Mouse (Mus musculus) lung, postnatal 0 days (tissue): Measurements from ENCODE around the gene Urgcp. TPM values are rescaled to one million over a fixed set of nuclear protein-coding genes. Genes with fewer than 3 reads are reported as not detected.

Experiments
- ATAC-seq: fragments of 200-750 bp; cut with Nextera tagmentation; 2 replicates; pipeline ENCODE4 v1.8.0; 2017; ENCODE audit warnings: moderate library complexity
- DNase-seq: peaks from one replicate; pipeline ENCODE4 v3.0.0-alpha.2; 2016; ENCODE audit warnings: low spot score
- H3K27ac ChIP-seq: fragments of 300-500 bp; sonication (generic); 2 replicates; pipeline ENCODE4 v1.5.1; 2014; ENCODE audit warnings: antibody characterized with exemption, mild to moderate bottlenecking, low read length, mixed read lengths
- H3K27me3 ChIP-seq: fragments of 300-500 bp; sonication (generic); replicated peaks from 2 replicates; pipeline ENCODE4 v1.6.1; 2014; ENCODE audit warnings: low read length, mixed read lengths; ENCODE audit not compliant: insufficient read depth
- H3K36me3 ChIP-seq: fragments of 300-500 bp; sonication (generic); 2 replicates; pipeline ENCODE4 v1.6.1; 2014; ENCODE audit warnings: low read length, mixed read lengths; ENCODE audit not compliant: insufficient read depth
- H3K4me1 ChIP-seq: fragments of 300-500 bp; sonication (generic); 2 replicates; pipeline ENCODE4 v1.6.1; 2014; ENCODE audit warnings: antibody characterized with exemption, low read depth, low read length, mixed read lengths; ENCODE audit not compliant: insufficient read depth
- H3K4me2 ChIP-seq: fragments of 300-500 bp; sonication (generic); replicated peaks from 2 replicates; pipeline ENCODE4 v1.6.1; 2014; ENCODE audit warnings: low read depth, mild to moderate bottlenecking, low read length, moderate library complexity, mixed read lengths
- H3K4me3 ChIP-seq: fragments of 300-500 bp; sonication (generic); 2 replicates; pipeline ENCODE4 v1.5.1; 2014; ENCODE audit warnings: low read depth, low read length
- H3K9ac ChIP-seq: fragments of 300-500 bp; sonication (generic); replicated peaks from 2 replicates; pipeline ENCODE4 v1.6.1; 2014; ENCODE audit warnings: low read depth, mild to moderate bottlenecking
- H3K9me3 ChIP-seq: fragments of 300-500 bp; sonication (generic); 2 replicates; pipeline ENCODE4 v1.6.1; 2016; ENCODE audit warnings: low read length, mixed read lengths
- CTCF ChIP-seq: IDR thresholded peaks from 2 replicates; pipeline ENCODE4 v1.5.1; 2016; ENCODE audit warnings: antibody characterized with exemption, mild to moderate bottlenecking
- EP300 ChIP-seq: IDR thresholded peaks from 2 replicates; pipeline ENCODE4 v1.6.1; 2016; ENCODE audit warnings: antibody characterized with exemption, mild to moderate bottlenecking, control low read depth
- WGBS: fragments of 180-500 bp; shearing (Covaris S2); extraction: QIAGEN DNeasy Blood & Tissue Kit; methylation state at CpG from one replicate; pipeline ENCODE4 v1.1.7; 2014; 5-methylcytosine and 5-hydroxymethylcytosine counted together
- polyA plus RNA-seq: library from polyadenylated mRNA; unstranded; fragments of >200 nt; fragmentation: Nextera tagmentation; extraction: Ambion mirVana; gene quantifications from 2 replicates; pipeline ENCODE4 v1.2.1, GENCODE M21; 2015

Gene Urgcp
- polyA plus RNA-seq, 1 experiment from 2014 or later = 18.3 TPM

DNA sequence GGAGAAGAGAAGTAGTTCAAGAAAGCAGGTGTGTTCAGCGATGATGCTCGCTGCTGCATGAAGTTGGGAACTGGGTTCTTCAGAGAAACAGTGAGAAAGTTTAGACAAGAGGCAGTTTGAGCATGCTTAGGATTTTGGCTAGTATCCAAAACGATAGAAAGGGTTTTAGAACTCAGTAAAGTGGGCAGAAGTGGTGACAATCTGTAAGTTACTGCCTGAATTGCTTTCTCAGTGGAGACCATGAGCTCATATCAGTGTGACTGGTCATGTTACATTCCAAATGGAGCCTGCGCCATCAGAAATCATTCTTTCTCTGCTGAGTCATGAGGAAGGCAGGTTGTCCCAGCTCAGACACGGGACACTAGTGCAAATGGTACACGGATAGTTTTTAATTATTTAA lies 3.8 kb upstream of the Urgcp start:
- WGBS = 53% methylated on average over 6 of the region's 6 CpGs
- ATAC-seq = no peak

GRCm38 (mm10) chr11:5762633-5762982 lies 432 bp upstream of the Urgcp start:
- TF ChIP-seq EP300 = no peak
- Histone ChIP-seq H3K9ac (no peak overlapping the region), H3K4me3 (peak overlapping the region; percentile 70), H3K36me3 (no peaks in the 10 kb centered on the region), H3K27me3 (no peaks in the 10 kb centered on the region), H3K4me2 (peak overlapping the region; percentile 76), H3K27ac (peak overlapping the region; percentile 96; the same call in 1 of the 2 replicates), H3K9me3 (no peaks in the 10 kb centered on the region), H3K4me1 (peaks cover 4% of the 10 kb centered on the region; the same call in 1 of the 2 replicates)
- DNase-seq (peak; percentile 8), ATAC-seq (no peak)
- WGBS = 17% methylated on average over 6 of the region's 6 CpGs

More for the DNA sequence above, 3.8 kb upstream of the Urgcp start:
- no peaks in the 10 kb centered on the region for H3K4me1 ChIP-seq
- no peak overlapping the region for H3K4me2 ChIP-seq
- no peak for TF ChIP-seq CTCF
- peak; percentile 51; the same call in 1 of the 2 replicates for TF ChIP-seq EP300
- no peaks in the 10 kb centered on the region for H3K36me3 ChIP-seq
- H3K9ac ChIP-seq = no peak overlapping the region
- no peaks in the 10 kb centered on the region for H3K27me3 ChIP-seq
- H3K27ac ChIP-seq = no peak overlapping the region
- DNase-seq = peak; percentile 64
- no peak overlapping the region for H3K4me3 ChIP-seq
- H3K9me3 ChIP-seq = no peaks in the 10 kb centered on the region

DNA sequence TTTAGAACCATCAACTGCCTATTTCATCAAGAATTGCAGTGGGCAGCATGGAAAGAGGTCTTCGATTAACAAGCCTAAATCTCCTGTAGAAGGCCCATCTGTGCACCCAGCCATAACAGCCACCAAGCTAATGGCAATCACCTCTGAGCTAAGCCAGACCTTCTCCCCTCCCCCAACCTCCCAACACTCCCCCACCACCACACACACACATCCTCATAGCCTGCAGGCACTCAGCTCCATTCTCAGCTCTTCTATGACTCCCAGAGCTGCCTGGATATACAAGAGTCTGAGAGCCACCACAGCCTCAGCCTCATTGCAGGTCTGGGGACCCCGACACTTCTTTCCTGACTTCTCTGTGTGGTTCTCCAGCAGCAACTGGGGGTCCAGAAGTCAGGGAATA lies 8.4 kb downstream of the Urgcp start:
- DNase-seq = no peak
- H3K4me2 ChIP-seq = no peak overlapping the region

GRCm38 (mm10) chr11:5744951-5745350 lies 17.2 kb downstream of the Urgcp start:
- no peaks in the 10 kb centered on the region for H3K4me1 ChIP-seq
- no peak for TF ChIP-seq EP300
- no peak overlapping the region for H3K9ac ChIP-seq
- no peaks in the 10 kb centered on the region for H3K36me3 ChIP-seq
- H3K27me3 ChIP-seq = no peaks in the 10 kb centered on the region
- no peak overlapping the region for H3K4me3 ChIP-seq
- no peak overlapping the region for H3K27ac ChIP-seq
- WGBS = 73% methylated on average over 2 of the region's 2 CpGs
- no peaks in the 10 kb centered on the region for H3K9me3 ChIP-seq
- no peak for DNase-seq
- H3K4me2 ChIP-seq = no peak overlapping the region
- ATAC-seq = no peak

More for the DNA sequence above, 8.4 kb downstream of the Urgcp start:
- H3K27me3 ChIP-seq = no peaks in the 10 kb centered on the region
- WGBS = 91% methylated on average over 2 of the region's 2 CpGs
- TF ChIP-seq EP300 = no peak
- no peak for TF ChIP-seq CTCF
- H3K36me3 ChIP-seq = no peaks in the 10 kb centered on the region
- no peaks in the 10 kb centered on the region for H3K4me1 ChIP-seq
- no peak for ATAC-seq
- H3K9me3 ChIP-seq = no peaks in the 10 kb centered on the region
- no peak overlapping the region for H3K4me3 ChIP-seq
- H3K27ac ChIP-seq = no peak overlapping the region
- H3K9ac ChIP-seq = no peak overlapping the region

GRCm38 (mm10) chr11:5742106-5742505 lies 20.1 kb downstream of the Urgcp start:
- Histone ChIP-seq H3K4me1 (no peaks in the 10 kb centered on the region), H3K4me3 (no peak overlapping the region), H3K9ac (no peak overlapping the region), H3K9me3 (no peaks in the 10 kb centered on the region), H3K27ac (no peak overlapping the region), H3K4me2 (no peak overlapping the region), H3K36me3 (no peaks in the 10 kb centered on the region), H3K27me3 (no peaks in the 10 kb centered on the region)
- peak; percentile 61 for TF ChIP-seq CTCF
- no peak for TF ChIP-seq EP300
- no peak for ATAC-seq
- DNase-seq = no peak
- WGBS = 66% methylated on average over 7 of the region's 7 CpGs

- Histone ChIP-seq H3K9ac (peak overlapping the region; percentile 98), H3K4me2 (peak overlapping the region; percentile 78), H3K4me3 (peak overlapping the region; percentile 99), H3K27me3 (no peaks in the 10 kb centered on the region), H3K4me1 (no peaks in the 10 kb centered on the region), H3K27ac (peak overlapping the region; percentile 95), H3K9me3 (no peaks in the 10 kb centered on the region), H3K36me3 (no peaks in the 10 kb centered on the region)
- 2% methylated on average over 13 of the region's 50 CpGs for WGBS
- ATAC-seq = peak; percentile 98
- TF ChIP-seq CTCF = no peak
- TF ChIP-seq EP300 = no peak
- DNase-seq = peak; percentile 92
Measured at GRCm38 (mm10) chr11:5740965-5741627, 21.1 kb downstream of the Urgcp start.
